11 mouse cellular contexts compared by ENCODE assay signal in genomic region chr3:35060042-35060441, GRCm38 (mm10).
DNase-seq lines count a peak whose midpoint lies in the region; ATAC-seq and TF ChIP-seq lines count a peak whose summit lies in the region.
"Had no signal": no experiment of that assay in that cellular context is flagged by ENCODE, and none has a peak within 500 bp of the region (broad histone marks: within the 10 kb centered on the region; RNA-seq: fewer than 3 reads in every experiment).

No protein-coding gene starts in this region.

- peak overlapping the region; percentile 21 for H3K4me2 ChIP-seq in forebrain, embryonic 13.5 days
- H3K4me2 ChIP-seq in midbrain, embryonic 14.5 days (ENCODE audit: low read length) = peak overlapping the region; percentile 27
- H3K4me2 ChIP-seq: liver, embryonic 15.5 days had no signal

- no peaks in the 10 kb centered on the region for H3K36me3 ChIP-seq in heart, embryonic 10.5 days
- no peaks in the 10 kb centered on the region for H3K36me3 ChIP-seq in forebrain, embryonic 13.5 days (ENCODE audit: poor library complexity, severe bottlenecking)
- H3K36me3 ChIP-seq in midbrain, embryonic 14.5 days (ENCODE audit: control insufficient read depth, insufficient read depth, low read length) = no peaks in the 10 kb centered on the region
- H3K36me3 ChIP-seq: liver, embryonic 15.5 days had no signal

- H3K27ac ChIP-seq in heart, embryonic 10.5 days = no peak overlapping the region
- no peak overlapping the region for H3K27ac ChIP-seq in forebrain, embryonic 13.5 days
- no peak overlapping the region for H3K27ac ChIP-seq in midbrain, embryonic 14.5 days (replicated peaks; ENCODE audit: low read depth, low read length)
- H3K27ac ChIP-seq in gastrocnemius, adult 2 months = no peak overlapping the region
- H3K27ac ChIP-seq: liver, embryonic 15.5 days had no signal

- TF ChIP-seq CTCF in gastrocnemius, adult 2 months (IDR thresholded peaks at IDR 0.05) = no peak

- intact Hi-C loops in gastrocnemius, adult 2 months (cut with DNase I) = no loop called here
- intact Hi-C loops in left cerebral cortex, postnatal 10 days (cut with DNase I) = no loop called here

- H3K4me3 ChIP-seq in heart, embryonic 10.5 days = peak overlapping the region; percentile 35; the same call in 1 of the 2 replicates
- no peak overlapping the region for H3K4me3 ChIP-seq in forebrain, embryonic 13.5 days
- H3K4me3 ChIP-seq in midbrain, embryonic 14.5 days (replicated peaks; ENCODE audit: low read depth, low read length) = no peak overlapping the region
- H3K4me3 ChIP-seq in gastrocnemius, adult 2 months = no peak overlapping the region
- H3K4me3 ChIP-seq: liver, embryonic 15.5 days had no signal

- 24% methylated on average over 10 of the region's 10 CpGs for WGBS in heart, embryonic 10.5 days
- whole genome bisulfite sequencing in forebrain, embryonic 13.5 days = 19% methylated on average over 10 of the region's 10 CpGs
- 7% methylated on average over 10 of the region's 10 CpGs for whole genome bisulfite sequencing in midbrain, embryonic 14.5 days

- no peak for DNase-seq in heart, embryonic 10.5 days (ENCODE audit: low spot score)
- DNase-seq in heart, adult 9 months (ENCODE audit: low spot score in 2 of 2) = no peak
- peak; percentile 49 for DNase-seq in Muller cell, postnatal 12 days (ENCODE audit: inconsistent ontology term)
- peak; percentile 57 for DNase-seq in midbrain, embryonic 14.5 days
- DNase-seq in gastrocnemius, adult 2 months = no peak
- no peak for DNase-seq in left cerebral cortex, postnatal 10 days (ENCODE audit: extremely low spot score in 1 of 2, low spot score in 2 of 2)
- no peak for DNase-seq in ovary, postnatal 10 days (ENCODE audit: low spot score)
- DNase-seq: B cell, adult 2 months had no signal

- no peak overlapping the region for H3K9ac ChIP-seq in forebrain, embryonic 13.5 days
- H3K9ac ChIP-seq in midbrain, embryonic 14.5 days (replicated peaks; ENCODE audit: low read length) = no peak overlapping the region; the same call in 1 of the 2 replicates
- H3K9ac ChIP-seq: liver, embryonic 15.5 days had no signal

- no peak for ATAC-seq in forebrain, embryonic 13.5 days
- ATAC-seq in midbrain, embryonic 14.5 days (ENCODE audit: low FRiP score, low TSS enrichment) = no peak
- ATAC-seq: Patski had no signal

- H3K4me1 ChIP-seq in heart, embryonic 10.5 days = peaks cover 8% of the 10 kb centered on the region
- H3K4me1 ChIP-seq in forebrain, embryonic 13.5 days = peaks cover 14% of the 10 kb centered on the region
- peaks cover 12% of the 10 kb centered on the region for H3K4me1 ChIP-seq in midbrain, embryonic 14.5 days (ENCODE audit: control insufficient read depth, insufficient read depth, low read length)
- H3K4me1 ChIP-seq: liver, embryonic 15.5 days had no signal

- H3K27me3 ChIP-seq in heart, embryonic 10.5 days (ENCODE audit: insufficient read depth, poor library complexity, severe bottlenecking) = peaks cover 13% of the 10 kb centered on the region; the same call in 1 of the 2 replicates
- peaks cover 4% of the 10 kb centered on the region; the same call in 1 of the 2 replicates for H3K27me3 ChIP-seq in forebrain, embryonic 13.5 days
- no peaks in the 10 kb centered on the region for H3K27me3 ChIP-seq in midbrain, embryonic 14.5 days (ENCODE audit: control insufficient read depth, insufficient read depth, low read length)
- H3K27me3 ChIP-seq: liver, embryonic 15.5 days had no signal

- no peaks in the 10 kb centered on the region for H3K9me3 ChIP-seq in heart, embryonic 10.5 days
- no peaks in the 10 kb centered on the region for H3K9me3 ChIP-seq in forebrain, embryonic 13.5 days (replicated peaks)
- no peaks in the 10 kb centered on the region for H3K9me3 ChIP-seq in midbrain, embryonic 14.5 days (ENCODE audit: control insufficient read depth, low read length)
- H3K9me3 ChIP-seq: liver, embryonic 15.5 days had no signal

Comparison
In these comparisons a context has a peak if more than half of its experiments do, and no peak if none do; other contexts are left out.
1. DNase-seq: peak in Muller cell, postnatal 12 days (single experiment) and midbrain, embryonic 14.5 days (single experiment); none in heart, embryonic 10.5 days (single experiment), heart, adult 9 months (0 of 2), gastrocnemius, adult 2 months (single experiment), left cerebral cortex, postnatal 10 days (0 of 2) and ovary, postnatal 10 days (single experiment).